Mouse (Mus musculus) testis, adult 2 months (tissue): ENCODE results near the gene Cnot6. TPM values are rescaled to one million over a fixed set of nuclear protein-coding genes. Genes with fewer than 3 reads are reported as not detected.

Experiments used
- H3K27ac ChIP-seq: fragments of 200-500 bp; 2 replicates; pipeline ENCODE4 v1.5.1; 2012; ENCODE audit warnings: low read depth, low read length; ENCODE audit not compliant: control insufficient read depth, insufficient read depth
- H3K27me3 ChIP-seq: fragments of 200-500 bp; 2 replicates; pipeline ENCODE4 v1.6.1; 2012; ENCODE audit warnings: mild to moderate bottlenecking, low read length, moderate library complexity; ENCODE audit not compliant: control insufficient read depth, insufficient read depth
- H3K36me3 ChIP-seq: fragments of 200-500 bp; 2 replicates; pipeline ENCODE4 v1.6.1; 2012; ENCODE audit warnings: mild to moderate bottlenecking, low read length; ENCODE audit not compliant: control insufficient read depth, insufficient read depth
- H3K4me1 ChIP-seq: fragments of 200-500 bp; 2 replicates; pipeline ENCODE4 v1.6.1; 2012; ENCODE audit warnings: low read length; ENCODE audit not compliant: control insufficient read depth, insufficient read depth
- H3K4me3 ChIP-seq: fragments of 200-500 bp; 2 replicates; pipeline ENCODE4 v1.5.1; 2012; ENCODE audit warnings: low read depth, mild to moderate bottlenecking, low read length, moderate library complexity, mixed read lengths; ENCODE audit not compliant: control insufficient read depth
- CTCF ChIP-seq: fragments of 200-500 bp; IDR thresholded peaks from 2 replicates; pipeline ENCODE4 v1.5.1; 2012; ENCODE audit warnings: low read depth, mild to moderate bottlenecking, inconsistent platforms, low read length, moderate library complexity; ENCODE audit not compliant: control insufficient read depth, insufficient read depth, insufficient replicate concordance
- POLR2A ChIP-seq: fragments of 200-500 bp; IDR thresholded peaks from 2 replicates; pipeline ENCODE4 v1.6.1; 2012; ENCODE audit warnings: low read depth, mild to moderate bottlenecking, inconsistent platforms, low read length, moderate library complexity; ENCODE audit not compliant: control insufficient read depth
- polyA plus RNA-seq: library from polyadenylated mRNA; depleted of rRNA; stranded (reverse); fragments of >200 nt; gene quantifications from 2 replicates; pipeline ENCODE4 v1.2.3, GENCODE M21; 2012; rRNA removed

Cnot6 gene
- polyA plus RNA-seq, result 12.5 and 18.1 TPM in 2 replicates

DNA sequence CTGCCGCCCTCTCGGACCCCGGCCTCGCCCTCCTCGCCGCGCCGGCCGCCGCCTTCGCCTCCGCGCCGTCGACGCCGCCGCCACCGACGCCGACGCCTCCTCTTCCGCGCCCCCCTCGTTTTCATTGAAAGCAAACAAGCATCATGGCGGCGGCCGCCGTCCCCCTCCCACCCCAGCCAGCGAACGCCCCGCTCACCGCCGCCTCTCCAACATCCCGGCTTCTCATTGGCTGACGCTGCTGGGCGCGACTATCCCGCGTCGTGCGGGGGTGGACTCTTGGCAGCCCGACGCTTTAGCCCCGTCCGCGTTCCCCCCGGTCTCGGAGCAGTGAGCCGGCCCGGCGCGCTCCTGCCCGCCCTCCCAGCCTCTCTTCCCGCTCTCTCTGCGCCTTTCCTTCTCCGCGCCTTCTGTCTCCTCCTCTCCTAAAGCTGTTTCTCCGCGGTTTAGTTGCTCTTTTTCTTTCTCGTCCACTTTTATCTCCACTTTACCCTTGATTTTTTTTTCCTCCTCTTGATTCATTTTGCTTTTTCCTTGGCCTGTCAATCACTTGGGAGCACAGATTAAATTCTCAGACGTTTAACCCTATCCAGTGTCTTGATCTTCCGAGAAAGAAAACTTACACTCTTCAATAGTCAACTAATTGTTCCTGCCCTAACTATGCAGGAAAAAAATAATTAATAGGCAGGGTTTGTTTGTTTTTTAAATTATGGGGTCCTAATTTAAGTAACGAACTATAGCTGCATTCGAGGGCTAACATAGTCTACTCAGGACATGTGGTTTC, at the start of gene Cnot6:
Cnot6 (minus strand) TSS at position 169 of the 781 bp plus-strand sequence.
- Histone ChIP-seq H3K27ac (peak within 1 kb of the TSS; percentile 81), H3K4me1 (peaks cover 13% of the 10 kb centered on the region), H3K36me3 (no peaks in the 10 kb centered on the region), H3K27me3 (no peaks in the 10 kb centered on the region), H3K4me3 (peak within 1 kb of the TSS; percentile 91)
- no peak for TF ChIP-seq CTCF
- TF ChIP-seq POLR2A, result peak; percentile 83

- Histone ChIP-seq H3K27me3 (no peaks in the 10 kb centered on the region), H3K4me1 (peaks cover 2% of the 10 kb centered on the region), H3K27ac (no peak overlapping the region), H3K36me3 (no peaks in the 10 kb centered on the region), H3K4me3 (no peak overlapping the region)
- TF ChIP-seq CTCF (no peak), POLR2A (no peak)
Observed at GRCm38 (mm10) chr11:49761130-49761529, 48.6 kb upstream of the Cnot6 start.

- Histone ChIP-seq H3K27ac (no peak overlapping the region), H3K36me3 (no peaks in the 10 kb centered on the region)
Observed at GRCm38 (mm10) chr11:49758096-49758495, 45.6 kb upstream of the Cnot6 start.

GRCm38 (mm10) chr11:49754958-49755665, 42.6 kb upstream of the Cnot6 start:
- Histone ChIP-seq H3K4me3 (no peak overlapping the region), H3K36me3 (no peaks in the 10 kb centered on the region), H3K27ac (peak overlapping the region; percentile 67; the same call in 1 of the 2 replicates), H3K27me3 (no peaks in the 10 kb centered on the region), H3K4me1 (0 out of 2 replicates have a peak, but pooled peaks cover 3% of the 10 kb centered on the region)
- TF ChIP-seq CTCF, result no peak
- no peak for TF ChIP-seq POLR2A

More at GRCm38 (mm10) chr11:49758096-49758495, 45.6 kb upstream of the Cnot6 start:
- H3K4me1 ChIP-seq, result 0 out of 2 replicates have a peak, but pooled peaks cover 3% of the 10 kb centered on the region
- no peaks in the 10 kb centered on the region for H3K27me3 ChIP-seq
- H3K4me3 ChIP-seq, result no peak overlapping the region
- TF ChIP-seq POLR2A, result no peak
- no peak for TF ChIP-seq CTCF

GRCm38 (mm10) chr11:49746756-49747155, 34.2 kb upstream of the Cnot6 start:
- H3K27ac ChIP-seq, result no peak overlapping the region
- no peaks in the 10 kb centered on the region for H3K4me1 ChIP-seq
- TF ChIP-seq POLR2A (no peak), CTCF (no peak)
- H3K4me3 ChIP-seq, result no peak overlapping the region
- no peaks in the 10 kb centered on the region for H3K27me3 ChIP-seq
- no peaks in the 10 kb centered on the region for H3K36me3 ChIP-seq

GRCm38 (mm10) chr11:49745839-49746238, 33.3 kb upstream of the Cnot6 start:
- Histone ChIP-seq H3K4me3 (no peak overlapping the region), H3K27me3 (no peaks in the 10 kb centered on the region), H3K27ac (no peak overlapping the region), H3K4me1 (no peaks in the 10 kb centered on the region), H3K36me3 (no peaks in the 10 kb centered on the region)
- TF ChIP-seq CTCF (no peak), POLR2A (no peak)

GRCm38 (mm10) chr11:49744981-49745380, 32.5 kb upstream of the Cnot6 start:
- Histone ChIP-seq H3K4me3 (no peak overlapping the region), H3K27ac (no peak overlapping the region), H3K36me3 (no peaks in the 10 kb centered on the region), H3K27me3 (no peaks in the 10 kb centered on the region), H3K4me1 (no peaks in the 10 kb centered on the region)
- TF ChIP-seq POLR2A, result no peak
- no peak for TF ChIP-seq CTCF
